Mouse (Mus musculus) left cerebral cortex, adult 9 months (tissue): Measurements from ENCODE around the gene Igf2r.

Source experiments
- DNase-seq, 2 experiments: peaks; one replicate each; pipeline ENCODE4 v3.0.0; 2022; ENCODE audit warnings: low spot score in 2 of 2

The Igf2r gene

DNA sequence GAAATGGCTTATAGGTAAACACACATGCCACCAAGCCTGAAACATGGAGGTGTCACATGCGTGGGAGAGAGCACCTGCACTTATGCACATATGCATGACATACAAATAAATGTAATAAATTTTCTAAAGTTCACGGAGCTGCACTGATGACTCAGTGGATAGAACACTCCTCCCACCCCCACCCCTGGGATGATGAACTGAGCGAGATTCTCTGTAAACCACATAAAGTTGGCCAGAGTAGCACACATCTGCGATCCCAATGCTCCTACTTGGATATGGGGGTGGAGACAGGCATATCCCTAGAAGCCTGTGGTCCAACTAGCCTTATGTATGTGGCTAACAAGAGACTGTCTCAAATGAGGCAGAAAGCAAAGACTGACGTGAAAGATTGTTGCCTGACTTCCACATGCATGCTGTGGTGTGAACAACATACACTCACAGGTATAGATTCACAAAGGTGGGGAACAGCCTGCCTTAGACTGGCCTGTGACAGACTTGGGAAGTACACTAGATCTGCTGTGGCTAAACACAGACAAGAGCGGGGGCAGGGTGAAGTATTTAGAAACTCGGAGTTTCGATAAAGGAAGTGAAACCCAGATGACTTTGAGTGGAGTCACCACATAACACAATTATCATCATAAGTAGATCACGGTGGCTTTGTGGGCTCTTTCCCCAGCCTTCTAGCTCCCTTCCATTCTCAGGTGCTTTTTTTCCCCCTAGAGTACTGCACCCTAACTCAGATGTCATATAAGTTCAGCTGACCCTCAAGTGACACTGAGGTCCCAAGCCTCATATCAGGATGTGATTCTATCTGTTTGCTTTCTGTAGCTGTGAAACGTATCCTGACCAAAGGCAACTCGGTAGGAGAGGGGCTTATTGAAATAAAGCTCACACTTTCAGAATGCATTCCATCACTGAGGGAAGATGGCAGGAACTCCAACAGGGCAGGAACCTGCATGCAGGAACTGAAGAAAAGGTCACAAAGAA lies 13.7 kb upstream of the Igf2r start:
- DNase-seq: no peak

DNA sequence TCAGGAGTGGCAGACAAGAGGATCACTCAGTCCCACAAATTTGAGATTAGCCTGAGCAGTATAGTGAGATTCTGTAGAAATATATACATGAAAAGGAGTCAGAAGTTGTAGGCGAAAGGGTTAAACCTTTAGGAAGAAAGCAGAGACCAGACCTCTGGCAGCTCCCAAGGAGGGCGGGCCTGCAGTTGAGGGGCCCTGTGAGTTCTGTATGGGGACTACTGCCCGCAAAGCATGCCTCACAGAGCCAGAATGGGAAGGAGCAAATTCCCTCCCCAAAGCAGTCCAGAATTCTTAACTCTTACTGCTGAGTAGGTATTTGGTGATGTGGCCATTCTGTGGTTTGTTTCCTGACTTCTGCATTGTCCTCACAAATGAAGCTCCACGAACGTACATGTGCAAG lies 11.6 kb upstream of the Igf2r start:
- no peak for DNase-seq

GRCm38 (mm10) chr17:12780125-12780524 lies 10.7 kb upstream of the Igf2r start:
- DNase-seq: no peak

- no peak for DNase-seq
Observed at GRCm38 (mm10) chr17:12779442-12779841, 10.0 kb upstream of the Igf2r start.

- DNase-seq: no peak
Observed at GRCm38 (mm10) chr17:12773956-12774355, 4.5 kb upstream of the Igf2r start.

GRCm38 (mm10) chr17:12770500-12770899 lies 1.0 kb upstream of the Igf2r start:
- no peak for DNase-seq

GRCm38 (mm10) chr17:12768415-12769379 lies 767 bp downstream of the Igf2r start:
- DNase-seq: no peak

- no peak for DNase-seq
Observed at GRCm38 (mm10) chr17:12767294-12767852, 2.1 kb downstream of the Igf2r start.

DNA sequence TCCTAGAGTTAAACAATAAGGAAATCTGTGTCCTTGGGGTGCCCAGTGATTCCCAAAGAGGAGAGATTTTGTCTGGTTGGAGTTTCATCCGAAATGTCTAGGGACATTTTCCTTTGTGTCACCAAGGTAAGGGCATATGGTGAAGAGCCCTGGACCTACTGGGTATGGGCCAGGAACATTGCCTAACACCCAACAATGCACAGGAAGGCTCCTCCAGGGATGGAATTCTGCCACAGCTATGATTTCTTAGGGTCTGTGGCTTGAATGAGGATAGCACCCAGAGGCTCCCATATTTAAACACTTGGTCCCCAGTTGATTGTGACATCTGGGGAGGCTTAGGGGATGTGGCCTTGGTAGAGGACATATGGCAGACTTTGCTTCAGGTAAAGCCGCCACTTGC lies 6.1 kb downstream of the Igf2r start:
- DNase-seq: no peak

DNA sequence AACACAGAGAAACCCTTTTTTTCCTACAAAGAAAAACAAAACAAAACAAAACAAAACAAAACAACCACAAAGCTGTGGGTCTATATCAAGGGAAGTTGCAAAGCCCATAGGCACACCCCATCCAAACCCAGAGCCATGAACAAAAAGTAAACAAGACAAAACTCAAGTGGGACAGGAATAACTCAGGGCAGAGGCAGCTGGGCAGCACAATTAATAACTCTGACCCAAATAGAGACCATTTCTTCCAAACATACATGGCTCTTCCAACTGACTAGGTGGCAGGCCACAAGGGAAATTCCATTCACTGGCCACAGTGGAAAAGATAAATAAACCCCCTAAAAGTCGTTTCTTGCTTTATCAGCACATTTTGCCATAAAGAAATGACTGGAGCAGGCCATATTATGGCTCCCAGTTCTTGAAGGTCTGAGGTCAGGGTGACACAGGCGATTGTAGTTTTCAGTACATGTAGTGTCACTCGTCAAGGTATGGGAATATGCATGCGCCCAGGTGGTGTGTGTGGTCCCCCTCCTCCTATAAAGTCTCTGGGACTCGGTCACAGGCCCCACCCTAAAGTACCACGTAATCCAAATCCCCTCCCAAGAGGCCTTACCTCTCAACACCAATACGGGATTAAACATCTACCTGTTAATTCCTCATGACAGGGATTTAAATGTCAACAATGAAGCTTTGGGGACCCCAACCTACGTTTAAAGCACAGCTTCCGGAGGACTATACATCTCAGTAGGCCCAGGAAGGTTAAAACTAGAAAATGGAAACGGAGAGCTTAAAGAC lies 8.9 kb downstream of the Igf2r start:
- DNase-seq: no peak

DNA sequence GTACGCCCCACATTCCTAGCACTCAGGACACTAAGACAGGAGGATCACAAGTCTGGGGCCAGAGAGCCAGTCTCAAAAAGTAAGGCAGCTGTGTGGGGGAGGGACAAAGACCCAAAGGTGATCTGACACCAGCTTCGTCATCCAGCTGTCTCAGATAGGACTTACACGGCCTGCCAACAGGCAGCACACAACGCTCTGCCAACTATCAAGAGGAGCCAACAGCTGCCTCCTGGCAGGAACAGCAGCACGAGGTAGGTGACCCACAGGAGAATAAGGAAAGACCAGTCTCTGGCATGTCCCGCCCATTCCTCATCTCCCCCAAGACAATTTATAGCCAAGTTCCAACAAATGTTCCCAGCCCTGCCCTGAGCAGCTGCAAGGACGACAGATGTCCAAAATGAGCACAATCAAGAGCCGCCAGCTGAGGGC lies 9.8 kb downstream of the Igf2r start:
- DNase-seq: no peak

- no peak for DNase-seq
Observed at GRCm38 (mm10) chr17:12758701-12759455, 10.6 kb downstream of the Igf2r start.

- peak; percentile 46 to 51 for DNase-seq
Observed at GRCm38 (mm10) chr17:12757990-12758389, 11.5 kb downstream of the Igf2r start.

DNA sequence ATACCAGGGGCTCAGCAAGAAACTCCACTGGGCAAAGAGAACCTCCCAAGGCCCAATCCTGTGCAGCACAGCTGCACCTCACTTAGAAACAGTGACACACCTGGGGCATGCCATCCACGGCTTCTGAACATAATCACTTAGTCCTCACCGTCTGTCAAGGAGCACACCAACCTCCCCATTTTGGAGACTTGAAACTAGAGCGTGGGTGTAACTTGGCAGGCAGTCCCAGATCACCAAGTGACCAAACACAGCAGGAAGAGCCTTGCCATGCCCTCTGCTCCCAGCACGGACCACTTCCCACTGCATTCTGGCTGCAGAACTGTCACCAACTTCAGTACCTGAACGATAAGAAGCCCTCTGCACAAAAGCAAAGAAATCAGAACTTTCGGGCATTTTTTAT lies 12.3 kb downstream of the Igf2r start:
- DNase-seq: no peak

DNA sequence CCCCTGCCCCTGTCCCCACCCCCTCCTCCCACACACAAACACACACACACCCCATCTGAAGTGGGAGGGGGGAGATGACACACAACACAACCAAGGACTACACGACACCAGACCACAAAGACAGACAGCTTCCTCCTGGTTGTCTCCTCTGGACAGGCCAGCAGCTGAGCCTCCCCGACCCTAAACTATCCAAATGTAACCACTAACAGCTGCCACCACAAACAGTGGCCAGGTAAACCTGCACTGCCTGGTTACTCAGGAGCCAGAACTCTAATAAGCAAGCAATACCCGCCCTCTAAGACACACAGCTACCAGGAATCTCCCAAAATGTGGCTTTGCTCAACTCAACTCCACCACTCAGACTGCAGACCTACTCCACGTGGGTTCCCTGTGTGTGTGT lies 13.5 kb downstream of the Igf2r start:
- DNase-seq: no peak

DNA sequence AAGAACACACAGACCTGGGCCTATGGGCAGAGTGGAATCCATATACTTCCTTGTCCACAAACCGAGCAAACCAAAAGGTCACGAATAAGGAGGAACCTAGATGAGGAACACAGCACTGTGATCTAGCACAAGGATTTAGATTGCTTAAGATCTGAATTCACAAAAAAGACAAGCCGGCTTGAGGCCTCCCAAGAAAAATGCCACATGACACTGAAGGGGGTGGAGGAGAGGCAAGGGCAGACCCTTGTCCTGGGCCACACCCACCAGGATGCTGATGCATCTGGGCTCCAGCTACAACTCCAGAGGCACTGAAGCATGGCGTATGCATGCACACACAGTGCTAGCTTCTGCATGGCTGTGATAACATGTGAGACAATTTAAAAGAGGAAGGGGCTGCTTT lies 14.3 kb downstream of the Igf2r start:
- DNase-seq: no peak

DNA sequence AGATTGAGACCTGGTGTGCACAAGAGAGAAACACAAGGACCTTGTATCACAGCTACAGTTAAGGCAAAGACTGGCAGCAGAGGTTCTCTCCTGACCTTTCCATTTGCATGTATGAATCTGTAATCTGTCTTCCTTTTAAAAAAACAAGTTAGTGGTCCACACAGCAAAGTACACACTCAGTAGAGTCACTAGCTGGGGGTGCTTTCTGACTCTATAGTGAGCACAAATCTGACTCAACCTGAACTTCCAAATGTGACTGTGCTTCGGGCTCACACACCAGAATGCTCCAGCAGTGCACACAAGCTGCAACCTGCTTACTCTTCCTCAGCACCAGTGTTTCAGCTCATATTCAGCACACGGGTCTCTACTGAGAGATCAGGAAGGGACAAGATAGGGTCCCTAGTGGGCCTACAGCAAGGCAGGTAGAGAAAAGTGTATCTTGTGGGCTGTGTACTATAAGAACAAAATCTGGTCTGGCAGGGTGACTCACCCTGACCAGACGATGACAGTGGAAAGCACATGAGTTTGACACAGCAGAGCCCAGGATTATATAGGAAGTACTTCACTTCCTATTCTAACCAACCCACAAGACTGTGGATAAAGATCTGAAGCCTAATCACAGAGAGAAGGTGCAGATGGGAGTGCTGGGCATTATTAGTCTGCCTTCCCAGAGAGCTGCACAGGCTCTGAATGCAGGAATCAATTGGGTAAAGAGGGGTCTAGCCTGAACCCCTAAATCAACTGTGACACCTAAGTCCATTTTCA lies 15.0 kb downstream of the Igf2r start:
- DNase-seq: no peak

DNA sequence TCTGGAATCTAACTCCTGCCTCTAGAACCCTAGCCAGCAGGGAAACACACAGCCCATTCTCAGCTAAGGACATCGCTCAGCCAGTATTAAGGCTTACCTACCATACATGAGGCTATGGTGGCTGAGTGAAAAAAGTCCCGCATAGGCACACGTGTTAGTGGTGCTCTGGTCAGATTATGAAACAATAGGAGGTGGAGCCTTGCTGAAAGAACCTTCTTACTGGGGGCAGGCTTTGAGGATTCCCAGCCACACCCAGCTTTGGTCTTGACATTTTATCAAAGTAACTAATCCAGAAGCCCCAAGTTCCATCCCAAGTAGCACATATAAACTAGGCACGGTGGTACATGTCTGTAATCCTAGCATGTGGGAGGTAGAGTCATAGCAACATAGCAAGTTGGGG lies 16.4 kb downstream of the Igf2r start:
- no peak for DNase-seq

GRCm38 (mm10) chr17:12751641-12752040 lies 17.8 kb downstream of the Igf2r start:
- no peak for DNase-seq

DNA sequence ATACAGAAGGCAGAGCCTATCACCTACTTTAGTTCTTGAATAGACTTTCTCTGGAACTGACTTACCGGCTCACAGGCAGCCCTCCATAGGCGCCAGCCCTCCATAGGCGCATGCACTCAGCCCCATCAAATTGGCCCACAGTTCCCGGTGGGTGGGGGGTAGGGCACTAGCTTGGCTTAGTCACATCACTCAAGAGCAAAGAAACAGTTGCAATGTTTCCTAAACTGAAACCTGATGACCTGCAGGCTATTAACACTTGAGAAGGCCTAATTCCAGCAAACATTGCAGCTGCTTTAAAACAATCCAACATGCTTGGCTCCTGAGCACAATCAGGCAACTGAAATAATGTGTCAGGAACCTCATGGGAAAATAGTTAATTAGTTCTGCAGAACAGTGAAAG lies 18.2 kb downstream of the Igf2r start:
- DNase-seq: no peak
